In the genomic region with DNA sequence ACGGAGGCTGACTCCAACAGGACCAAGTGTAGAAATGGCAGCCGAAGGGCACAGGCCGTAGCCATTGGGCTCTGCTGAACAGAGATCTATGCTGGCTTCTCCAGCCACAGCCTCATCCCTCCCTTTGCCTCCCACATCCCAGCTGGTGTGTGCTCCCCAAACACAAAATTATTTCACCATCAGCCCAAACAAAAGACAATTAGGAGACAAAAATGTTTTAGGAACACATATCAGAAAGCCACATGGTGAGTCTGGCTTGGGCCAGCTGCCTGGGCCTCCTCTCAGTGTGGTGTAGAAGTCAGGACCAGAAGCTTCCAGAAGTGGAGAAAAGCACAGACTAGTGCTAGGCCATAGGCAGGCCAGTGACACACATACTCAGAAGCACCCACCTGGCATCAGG, we compare ENCODE assay signal across 33 mouse cellular contexts. TPM values are rescaled to one million over a fixed set of nuclear protein-coding genes. Genes with fewer than 3 reads are reported as not detected.
DNase-seq lines count a peak whose midpoint lies in the region; TF ChIP-seq lines count a peak whose summit lies in the region.
"Had no signal": no experiment of that assay in that cellular context is flagged by ENCODE, and none has a peak within 500 bp of the region (broad histone marks: within the 10 kb centered on the region; RNA-seq: fewer than 3 reads in every experiment).

No protein-coding gene starts in this region.

- TF ChIP-seq CTCF in lung, adult 2 months (IDR thresholded peaks at IDR 0.05; ENCODE audit: insufficient read depth, low read length): no peak

- no peak overlapping the region for H3K4me3 ChIP-seq in lung, adult 2 months (replicated peaks; ENCODE audit: extremely low read depth, low read depth, low read length)
- H3K4me3 ChIP-seq: embryonic facial prominence, embryonic 13.5 days; embryonic facial prominence, embryonic 15.5 days; erythroblast, embryonic 14.5 days; forebrain, embryonic 10.5 days; forebrain, embryonic 12.5 days had no signal

- 67% methylated on average over 3 of the region's 3 CpGs for WGBS in lung, adult 2 months

- peak; percentile 39 for DNase-seq in layer of hippocampus, adult 11-12 months (ENCODE audit: low spot score)
- no peak for DNase-seq in layer of hippocampus, postnatal 25 days (ENCODE audit: extremely low spot score in 1 of 2, low spot score in 1 of 2)
- DNase-seq in layer of hippocampus, adult 9-11 months: peak; percentile 65
- no peak for DNase-seq in layer of hippocampus, postnatal 10 days (ENCODE audit: low spot score in 2 of 2)
- peak; percentile 27 for DNase-seq in lung, postnatal 10 days
- DNase-seq in lung, adult 2 months: no peak
- DNase-seq: adrenal gland, adult 8-10 months; adrenal gland, postnatal 14 days; adrenal gland, postnatal 36 days; B cell, adult 2 months; cerebellum, adult 11 months; cerebellum, adult 18-20 months; cerebellum, adult 8-10 months; cerebellum, adult 9-11 months; cerebellum, postnatal 14 days; cerebellum, postnatal 36 days; embryo, embryonic 11 days had no signal

- no peaks in the 10 kb centered on the region for H3K4me1 ChIP-seq in lung, adult 2 months (ENCODE audit: control insufficient read depth, insufficient read depth, low read length)
- H3K4me1 ChIP-seq: forebrain, embryonic 12.5 days had no signal

- TF ChIP-seq POLR2A in lung, adult 2 months (IDR thresholded peaks at IDR 0.05; ENCODE audit: borderline replicate concordance, extremely low read depth, low read depth, low read length): no peak

RNA-seq across cellular contexts. Expression of gene Sohlh1, which starts 3.0 kb away (rescaled TPM):
- not detected for total RNA-seq in layer of hippocampus, postnatal 25 days (2021)
- total RNA-seq in layer of hippocampus, postnatal 10 days (2021): not detected
- not detected in 2 replicates for polyA plus RNA-seq in lung, adult 2 months (2012; rRNA removed)
- total RNA-seq: adrenal gland, adult 18-20 months; adrenal gland, adult 8-10 months; adrenal gland, postnatal 14 days; adrenal gland, postnatal 36 days; CH12.LX; common myeloid progenitor, adult 5-6 weeks; G1E had no signal
- polyA plus RNA-seq: brain, embryonic 14.5 days; embryonic facial prominence, embryonic 11.5 days; embryonic facial prominence, embryonic 13.5 days; embryonic facial prominence, embryonic 15.5 days; erythroblast, embryonic 14.5 days; forebrain, embryonic 10.5 days; forebrain, embryonic 12.5 days; forebrain, embryonic 14.5 days; forebrain, embryonic 16.5 days; G1E; Patski had no signal

RNA-seq across cellular contexts. Expression of gene Kcnt1, which starts 19.4 kb away (rescaled TPM):
- total RNA-seq in layer of hippocampus, postnatal 25 days (2021): 10 to 100 TPM; 33.6 to 37.2 TPM
- total RNA-seq in layer of hippocampus, postnatal 10 days (2021): 10 to 100 TPM; 57.3 to 59.7 TPM
- 0.06 and 0.40 TPM in 2 replicates for polyA plus RNA-seq in lung, adult 2 months (2012; rRNA removed)
- total RNA-seq: common myeloid progenitor, adult 5-6 weeks had no signal
- polyA plus RNA-seq: erythroblast, embryonic 14.5 days; G1E had no signal

RNA-seq across cellular contexts. Expression of gene Lcn9, which starts 21.1 kb away (rescaled TPM):
- not detected for total RNA-seq in layer of hippocampus, postnatal 25 days (2021)
- not detected for total RNA-seq in layer of hippocampus, postnatal 10 days (2021)
- polyA plus RNA-seq in lung, adult 2 months (2012; rRNA removed): not detected in 2 replicates
- total RNA-seq: adrenal gland, adult 18-20 months; adrenal gland, adult 8-10 months; adrenal gland, postnatal 14 days; adrenal gland, postnatal 36 days; CH12.LX; common myeloid progenitor, adult 5-6 weeks; G1E had no signal
- polyA plus RNA-seq: activated CD4-positive, CD25-positive, alpha-beta regulatory T cell, adult 4 months; brain, embryonic 14.5 days; CD4-positive, CD25-positive, alpha-beta regulatory T cell, adult 4 months; embryonic facial prominence, embryonic 11.5 days; embryonic facial prominence, embryonic 13.5 days; embryonic facial prominence, embryonic 15.5 days; erythroblast, embryonic 14.5 days; forebrain, embryonic 10.5 days; forebrain, embryonic 12.5 days; forebrain, embryonic 14.5 days; forebrain, embryonic 16.5 days; G1E; Patski had no signal

RNA-seq across cellular contexts. Expression of gene Glt6d1, which starts 28.4 kb away (rescaled TPM):
- total RNA-seq in layer of hippocampus, postnatal 25 days (2021): not detected
- not detected for total RNA-seq in layer of hippocampus, postnatal 10 days (2021)
- polyA plus RNA-seq in lung, adult 2 months (2012; rRNA removed): not detected in 2 replicates
- total RNA-seq: adrenal gland, adult 18-20 months; adrenal gland, adult 8-10 months; adrenal gland, postnatal 14 days; adrenal gland, postnatal 36 days; CH12.LX; common myeloid progenitor, adult 5-6 weeks; G1E had no signal
- polyA plus RNA-seq: activated CD4-positive, CD25-positive, alpha-beta regulatory T cell, adult 4 months; brain, embryonic 14.5 days; CD4-positive, CD25-positive, alpha-beta regulatory T cell, adult 4 months; embryonic facial prominence, embryonic 11.5 days; embryonic facial prominence, embryonic 13.5 days; embryonic facial prominence, embryonic 15.5 days; erythroblast, embryonic 14.5 days; forebrain, embryonic 10.5 days; forebrain, embryonic 12.5 days; forebrain, embryonic 14.5 days; forebrain, embryonic 16.5 days; G1E; Patski had no signal

Comparison
In these comparisons a context has a peak if more than half of its experiments do, and no peak if none do; other contexts are left out.
1. DNase-seq: peak in layer of hippocampus, adult 11-12 months (single experiment), layer of hippocampus, adult 9-11 months (single experiment) and lung, postnatal 10 days (single experiment); none in layer of hippocampus, postnatal 25 days (0 of 2), layer of hippocampus, postnatal 10 days (0 of 2) and lung, adult 2 months (single experiment).